Mouse (Mus musculus): ENCODE data around the gene Phf7.

Phf7 gene

DNA sequence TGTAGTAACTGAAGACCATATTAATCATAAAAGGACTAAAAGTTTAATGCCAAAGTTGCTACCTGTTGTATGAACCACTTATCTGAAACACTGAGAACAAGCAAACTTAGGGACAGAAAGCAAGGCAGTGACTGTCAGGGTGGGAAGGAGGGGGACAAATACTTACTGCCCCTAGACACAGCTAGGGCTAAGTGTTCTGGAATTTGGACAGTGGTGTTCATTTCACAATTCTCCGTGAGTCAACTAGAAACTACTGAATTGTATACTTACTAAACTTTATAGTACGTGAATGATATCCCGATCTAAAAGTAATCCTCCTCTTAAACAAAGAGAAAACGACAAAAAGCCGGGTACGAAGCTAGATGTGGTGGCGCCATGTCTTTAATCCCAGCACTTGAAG is 51.5 kb downstream of the Phf7 start:
- no peak for DNase-seq (ENCODE audit: inconsistent ontology term)

- peak; percentile 84 for DNase-seq (ENCODE audit: inconsistent ontology term)
These were observed 53.3 kb downstream of the Phf7 start for GRCm38 (mm10) chr14:31197547-31198516.

- DNase-seq (ENCODE audit: inconsistent ontology term), result no peak
These were observed 55.1 kb downstream of the Phf7 start for GRCm38 (mm10) chr14:31195968-31196367.

GRCm38 (mm10) chr14:31195521-31195920 is 55.6 kb downstream of the Phf7 start:
- DNase-seq (ENCODE audit: inconsistent ontology term), result no peak

DNA sequence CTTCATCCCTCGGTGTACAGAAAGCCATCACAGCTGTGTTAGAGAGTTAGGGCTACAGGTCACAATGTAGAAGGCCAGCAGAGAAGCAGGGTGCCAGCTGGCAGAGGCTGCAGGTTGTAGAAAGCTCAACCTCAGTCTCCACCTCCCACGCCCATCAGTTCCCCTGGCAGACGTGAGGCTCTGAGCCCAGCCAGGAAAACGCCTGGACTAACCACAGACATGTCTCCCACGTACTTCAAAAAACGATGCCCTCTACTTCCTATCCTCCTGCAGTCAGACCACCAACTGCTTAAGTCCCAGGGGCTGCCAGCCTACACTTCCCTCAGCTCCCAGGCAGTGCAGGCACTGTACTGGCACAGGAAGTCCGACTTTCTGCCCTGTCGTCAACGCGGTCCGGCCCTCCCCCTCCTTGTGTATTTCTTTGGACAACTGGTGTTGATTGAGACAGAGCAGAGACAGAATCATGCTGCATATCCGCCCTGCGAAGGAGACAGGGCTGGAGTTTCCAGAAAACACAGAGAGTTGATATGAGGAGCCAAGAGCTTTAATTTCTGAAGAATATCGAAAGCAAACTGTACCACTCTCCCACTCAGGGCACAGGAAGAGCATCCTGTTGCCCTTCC is 56.1 kb downstream of the Phf7 start:
- DNase-seq (ENCODE audit: inconsistent ontology term), result peak; percentile 73

- no peak for DNase-seq (ENCODE audit: inconsistent ontology term)
These were observed 56.7 kb downstream of the Phf7 start for GRCm38 (mm10) chr14:31194441-31194840.

DNA sequence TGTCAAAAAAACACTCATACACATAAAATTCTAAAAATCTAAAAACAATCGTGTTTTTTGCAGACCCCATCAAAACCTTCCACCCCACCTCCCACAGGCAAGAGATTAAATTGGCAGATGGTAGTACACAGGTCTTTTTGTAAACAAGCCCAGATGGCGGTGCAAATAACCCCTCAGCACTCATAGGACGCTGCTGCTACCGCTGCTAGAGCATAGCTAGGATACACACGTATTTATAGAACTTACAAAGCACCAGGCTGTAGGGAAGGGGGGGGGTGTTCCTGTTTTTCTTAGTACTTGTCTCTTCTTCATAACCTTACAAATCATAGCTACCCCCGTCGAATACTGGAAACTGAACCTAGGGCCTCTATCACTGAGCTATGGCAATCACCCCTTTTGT is 57.3 kb downstream of the Phf7 start:
- no peak for DNase-seq (ENCODE audit: inconsistent ontology term)

DNA sequence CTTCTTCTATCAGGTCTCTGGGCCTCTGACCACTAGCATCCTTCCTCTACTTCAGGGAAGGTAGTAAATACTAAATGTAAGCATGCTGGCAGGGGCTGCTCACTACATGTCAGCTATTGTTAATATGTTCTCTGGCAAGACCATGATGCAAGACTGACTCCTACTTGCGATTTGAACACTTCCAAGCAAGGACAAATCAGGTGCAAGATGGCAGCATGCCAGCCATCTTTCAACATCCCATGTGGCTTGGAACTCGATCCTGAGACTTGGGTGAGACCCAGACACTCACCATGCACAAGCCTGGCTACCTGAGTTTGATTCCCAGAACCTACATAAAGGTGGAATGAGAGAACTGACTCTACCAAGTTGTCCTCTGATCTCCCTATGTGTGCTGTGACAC is 59.2 kb downstream of the Phf7 start:
- DNase-seq (ENCODE audit: inconsistent ontology term), result no peak

DNA sequence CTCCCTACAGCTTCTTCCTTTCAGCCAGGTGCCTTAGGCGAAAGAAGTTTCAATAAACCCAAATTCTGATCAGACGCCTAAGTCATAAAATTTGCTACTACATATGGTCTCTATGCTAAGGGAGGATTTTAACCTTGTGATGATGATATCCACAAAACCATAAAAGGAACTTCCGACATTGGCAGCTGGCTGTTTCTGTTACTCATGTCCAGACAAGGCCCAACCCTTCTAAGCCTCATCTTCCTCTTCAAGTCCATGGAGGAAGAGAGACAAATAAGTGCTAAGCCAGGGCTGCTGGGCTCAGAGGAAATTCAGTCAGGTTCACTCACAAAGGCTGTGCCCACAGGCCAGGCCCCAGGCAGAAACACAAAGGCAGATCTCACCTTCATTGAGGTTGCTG is 61.8 kb downstream of the Phf7 start:
- DNase-seq (ENCODE audit: inconsistent ontology term), result no peak

- peak; percentile 56 for DNase-seq (ENCODE audit: inconsistent ontology term)
These were observed 62.3 kb downstream of the Phf7 start for GRCm38 (mm10) chr14:31188771-31189181.
